Mouse (Mus musculus): ENCODE results near the gene Gm13420. TPM values are rescaled to one million over a fixed set of nuclear protein-coding genes. Genes with fewer than 3 reads are reported as not detected.

Gene Gm13420
- polyA plus RNA-seq, 1 experiment from 2014 or later: 0.23 TPM

- H3K4me2 ChIP-seq (ENCODE audit: low read length): no peak overlapping the region
- 0 out of 2 replicates have a peak, but pooled peaks cover 3% of the 10 kb centered on the region for H3K36me3 ChIP-seq (ENCODE audit: control insufficient read depth, insufficient read depth, low read length)
- H3K4me3 ChIP-seq (ENCODE audit: low read depth, low read length): no peak overlapping the region
- H3K9ac ChIP-seq (ENCODE audit: low read depth, low read length): no peak overlapping the region
- no peaks in the 10 kb centered on the region for H3K4me1 ChIP-seq (ENCODE audit: control insufficient read depth, insufficient read depth, low read length)
- H3K27me3 ChIP-seq (ENCODE audit: control insufficient read depth, insufficient read depth, low read depth, low read length): no peaks in the 10 kb centered on the region
- no peak for ATAC-seq
- no peak overlapping the region for H3K27ac ChIP-seq (ENCODE audit: low read length)
- peaks cover 4% of the 10 kb centered on the region; the same call in 1 of the 2 replicates for H3K9me3 ChIP-seq (replicated peaks; ENCODE audit: control insufficient read depth, low read length, poor library complexity, severe bottlenecking)
Observed at GRCm38 (mm10) chr2:29770162-29770561, 18.7 kb upstream of the Gm13420 start.

- H3K4me1 ChIP-seq (ENCODE audit: control insufficient read depth, insufficient read depth, low read length): no peaks in the 10 kb centered on the region
- no peaks in the 10 kb centered on the region for H3K27me3 ChIP-seq (ENCODE audit: control insufficient read depth, insufficient read depth, low read depth, low read length)
- H3K4me2 ChIP-seq (ENCODE audit: low read length): no peak overlapping the region
- WGBS: 70% methylated on average over 9 of the region's 9 CpGs
- no peak for ATAC-seq
- no peaks in the 10 kb centered on the region for H3K36me3 ChIP-seq (ENCODE audit: control insufficient read depth, insufficient read depth, low read length)
- no peak overlapping the region for H3K27ac ChIP-seq (ENCODE audit: low read length)
- no peak overlapping the region for H3K9ac ChIP-seq (ENCODE audit: low read depth, low read length)
- peaks cover 4% of the 10 kb centered on the region; the same call in 1 of the 2 replicates for H3K9me3 ChIP-seq (replicated peaks; ENCODE audit: control insufficient read depth, low read length, poor library complexity, severe bottlenecking)
- H3K4me3 ChIP-seq (ENCODE audit: low read depth, low read length): no peak overlapping the region
Observed at GRCm38 (mm10) chr2:29768901-29769300, 17.4 kb upstream of the Gm13420 start.

- Histone ChIP-seq H3K9ac (ENCODE audit: low read depth, low read length) (no peak overlapping the region), H3K4me2 (ENCODE audit: low read length) (no peak overlapping the region), H3K27me3 (ENCODE audit: control insufficient read depth, insufficient read depth, low read depth, low read length) (no peaks in the 10 kb centered on the region), H3K27ac (ENCODE audit: low read length) (no peak overlapping the region), H3K36me3 (ENCODE audit: control insufficient read depth, insufficient read depth, low read length) (no peaks in the 10 kb centered on the region), H3K4me1 (ENCODE audit: control insufficient read depth, insufficient read depth, low read length) (no peaks in the 10 kb centered on the region), H3K9me3 (replicated peaks; ENCODE audit: control insufficient read depth, low read length, poor library complexity, severe bottlenecking) (peaks cover 1% of the 10 kb centered on the region; the same call in 1 of the 2 replicates), H3K4me3 (ENCODE audit: low read depth, low read length) (no peak overlapping the region)
- ATAC-seq: no peak
- 74% methylated on average over 11 of the region's 11 CpGs for WGBS
Observed at GRCm38 (mm10) chr2:29767976-29768709, 16.7 kb upstream of the Gm13420 start.

GRCm38 (mm10) chr2:29764831-29765230 is 13.3 kb upstream of the Gm13420 start:
- H3K27me3 ChIP-seq (ENCODE audit: control insufficient read depth, insufficient read depth, low read depth, low read length): no peaks in the 10 kb centered on the region
- H3K9ac ChIP-seq (ENCODE audit: low read depth, low read length): no peak overlapping the region
- no peak overlapping the region for H3K4me2 ChIP-seq (ENCODE audit: low read length)
- no peaks in the 10 kb centered on the region for H3K9me3 ChIP-seq (replicated peaks; ENCODE audit: control insufficient read depth, low read length, poor library complexity, severe bottlenecking)
- no peaks in the 10 kb centered on the region for H3K36me3 ChIP-seq (ENCODE audit: control insufficient read depth, insufficient read depth, low read length)
- H3K27ac ChIP-seq (ENCODE audit: low read length): no peak overlapping the region
- no peak overlapping the region for H3K4me3 ChIP-seq (ENCODE audit: low read depth, low read length)
- 0 out of 2 replicates have a peak, but pooled peaks have one; percentile 32 for ATAC-seq
- 0% methylated on average over 1 of the region's 1 CpGs for WGBS
- no peaks in the 10 kb centered on the region for H3K4me1 ChIP-seq (ENCODE audit: control insufficient read depth, insufficient read depth, low read length)

GRCm38 (mm10) chr2:29755693-29756092 is 4.2 kb upstream of the Gm13420 start:
- no peaks in the 10 kb centered on the region for H3K9me3 ChIP-seq (replicated peaks; ENCODE audit: control insufficient read depth, low read length, poor library complexity, severe bottlenecking)
- no peak overlapping the region for H3K9ac ChIP-seq (ENCODE audit: low read depth, low read length)
- 0 out of 2 replicates have a peak, but pooled peaks cover 6% of the 10 kb centered on the region for H3K4me1 ChIP-seq (ENCODE audit: control insufficient read depth, insufficient read depth, low read length)
- H3K27ac ChIP-seq (ENCODE audit: low read length): no peak overlapping the region
- ATAC-seq: no peak
- H3K4me3 ChIP-seq (ENCODE audit: low read depth, low read length): no peak overlapping the region
- H3K4me2 ChIP-seq (ENCODE audit: low read length): no peak overlapping the region
- H3K36me3 ChIP-seq (ENCODE audit: control insufficient read depth, insufficient read depth, low read length): no peaks in the 10 kb centered on the region
- H3K27me3 ChIP-seq (ENCODE audit: control insufficient read depth, insufficient read depth, low read depth, low read length): peaks cover 19% of the 10 kb centered on the region

- no peaks in the 10 kb centered on the region for H3K9me3 ChIP-seq (replicated peaks; ENCODE audit: control insufficient read depth, low read length, poor library complexity, severe bottlenecking)
- no peak for ATAC-seq
- no peak overlapping the region for H3K4me2 ChIP-seq (ENCODE audit: low read length)
- H3K36me3 ChIP-seq (ENCODE audit: control insufficient read depth, insufficient read depth, low read length): no peaks in the 10 kb centered on the region
- no peak overlapping the region for H3K9ac ChIP-seq (ENCODE audit: low read depth, low read length)
- no peak overlapping the region for H3K27ac ChIP-seq (ENCODE audit: low read length)
- H3K27me3 ChIP-seq (ENCODE audit: control insufficient read depth, insufficient read depth, low read depth, low read length): peaks cover 28% of the 10 kb centered on the region
- 85% methylated on average over 5 of the region's 5 CpGs for WGBS
- H3K4me1 ChIP-seq (ENCODE audit: control insufficient read depth, insufficient read depth, low read length): 0 out of 2 replicates have a peak, but pooled peaks cover 6% of the 10 kb centered on the region
- no peak overlapping the region for H3K4me3 ChIP-seq (ENCODE audit: low read depth, low read length)
Observed at GRCm38 (mm10) chr2:29752397-29752796, 912 bp upstream of the Gm13420 start.

- Histone ChIP-seq H3K27me3 (ENCODE audit: control insufficient read depth, insufficient read depth, low read depth, low read length) (peaks cover 37% of the 10 kb centered on the region), H3K4me2 (ENCODE audit: low read length) (no peak overlapping the region), H3K9ac (ENCODE audit: low read depth, low read length) (no peak overlapping the region), H3K4me1 (ENCODE audit: control insufficient read depth, insufficient read depth, low read length) (0 out of 2 replicates have a peak, but pooled peaks cover 8% of the 10 kb centered on the region), H3K4me3 (ENCODE audit: low read depth, low read length) (no peak overlapping the region), H3K9me3 (replicated peaks; ENCODE audit: control insufficient read depth, low read length, poor library complexity, severe bottlenecking) (no peaks in the 10 kb centered on the region), H3K36me3 (ENCODE audit: control insufficient read depth, insufficient read depth, low read length) (no peaks in the 10 kb centered on the region), H3K27ac (ENCODE audit: low read length) (no peak overlapping the region)
- 88% methylated on average over 4 of the region's 4 CpGs for WGBS
- ATAC-seq: no peak
Observed at GRCm38 (mm10) chr2:29748499-29748898, 3.0 kb downstream of the Gm13420 start.

GRCm38 (mm10) chr2:29747852-29748251 is 3.6 kb downstream of the Gm13420 start:
- peaks cover 35% of the 10 kb centered on the region for H3K27me3 ChIP-seq (ENCODE audit: control insufficient read depth, insufficient read depth, low read depth, low read length)
- no peaks in the 10 kb centered on the region for H3K36me3 ChIP-seq (ENCODE audit: control insufficient read depth, insufficient read depth, low read length)
- ATAC-seq: no peak
- 0 out of 2 replicates have a peak, but pooled peaks cover 8% of the 10 kb centered on the region for H3K4me1 ChIP-seq (ENCODE audit: control insufficient read depth, insufficient read depth, low read length)
- H3K9me3 ChIP-seq (replicated peaks; ENCODE audit: control insufficient read depth, low read length, poor library complexity, severe bottlenecking): no peaks in the 10 kb centered on the region
- no peak overlapping the region; the same call in 1 of the 2 replicates for H3K4me3 ChIP-seq (ENCODE audit: low read depth, low read length)
- peak overlapping the region; percentile 89; the same call in 1 of the 2 replicates for H3K4me2 ChIP-seq (ENCODE audit: low read length)
- 57% methylated on average over 5 of the region's 5 CpGs for WGBS
- H3K27ac ChIP-seq (ENCODE audit: low read length): no peak overlapping the region
- no peak overlapping the region for H3K9ac ChIP-seq (ENCODE audit: low read depth, low read length)

GRCm38 (mm10) chr2:29747188-29747782 is 4.2 kb downstream of the Gm13420 start:
- Histone ChIP-seq H3K9me3 (replicated peaks; ENCODE audit: control insufficient read depth, low read length, poor library complexity, severe bottlenecking) (no peaks in the 10 kb centered on the region), H3K9ac (ENCODE audit: low read depth, low read length) (peak overlapping the region; percentile 63), H3K4me3 (ENCODE audit: low read depth, low read length) (peak overlapping the region; percentile 42), H3K27ac (ENCODE audit: low read length) (no peak overlapping the region), H3K27me3 (ENCODE audit: control insufficient read depth, insufficient read depth, low read depth, low read length) (peaks cover 29% of the 10 kb centered on the region), H3K36me3 (ENCODE audit: control insufficient read depth, insufficient read depth, low read length) (no peaks in the 10 kb centered on the region), H3K4me2 (ENCODE audit: low read length) (peak overlapping the region; percentile 89), H3K4me1 (ENCODE audit: control insufficient read depth, insufficient read depth, low read length) (0 out of 2 replicates have a peak, but pooled peaks cover 8% of the 10 kb centered on the region)
- ATAC-seq: peak; percentile 39
- WGBS: 2% methylated on average over 49 of the region's 50 CpGs
